24 mouse cellular contexts compared by ENCODE assay signal in the genomic region with DNA sequence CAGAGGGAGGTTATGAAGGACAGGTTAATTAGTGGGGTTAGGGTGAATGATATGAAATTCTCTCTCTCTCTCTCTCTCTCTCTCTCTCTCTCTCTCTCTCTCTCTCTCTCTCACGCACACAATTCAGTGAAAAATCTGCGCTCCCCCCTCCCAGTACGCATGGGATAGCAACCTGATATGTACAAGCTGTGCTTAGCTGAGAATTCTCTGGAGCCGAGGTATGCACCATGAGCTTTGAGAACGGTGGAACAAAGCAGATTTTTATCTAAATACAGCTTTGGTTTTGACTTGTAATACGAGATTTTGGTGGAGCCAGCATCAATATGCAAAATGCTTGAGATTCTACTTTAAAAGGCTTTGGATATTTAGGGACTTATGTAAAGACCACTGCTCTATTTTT.
DNase-seq lines count a peak whose midpoint lies in the region; ATAC-seq and TF ChIP-seq lines count a peak whose summit lies in the region.
"Had no signal": no experiment of that assay in that cellular context is flagged by ENCODE, and none has a peak within 500 bp of the region (broad histone marks: within the 10 kb centered on the region; RNA-seq: fewer than 3 reads in every experiment).

No protein-coding gene starts in this region.

- ATAC-seq in limb, embryonic 14.5 days (ENCODE audit: low FRiP score, low read depth) = no peak
- no peak for ATAC-seq in embryonic facial prominence, embryonic 12.5 days (ENCODE audit: insufficient number of reproducible peaks, insufficient read depth, low FRiP score, low TSS enrichment)
- ATAC-seq in hindbrain, embryonic 14.5 days (ENCODE audit: low FRiP score) = no peak
- ATAC-seq: forebrain, embryonic 14.5 days; forebrain, postnatal 0 days; hindbrain, embryonic 16.5 days; intestine, embryonic 15.5 days; Patski had no signal

- H3K4me3 ChIP-seq in limb, embryonic 14.5 days (replicated peaks; ENCODE audit: low read length) = no peak overlapping the region
- no peak overlapping the region for H3K4me3 ChIP-seq in limb, embryonic 10.5 days
- no peak overlapping the region for H3K4me3 ChIP-seq in embryonic facial prominence, embryonic 12.5 days
- no peak overlapping the region for H3K4me3 ChIP-seq in hindbrain, embryonic 14.5 days (replicated peaks; ENCODE audit: low read length)
- H3K4me3 ChIP-seq: embryonic facial prominence, embryonic 15.5 days; gastrocnemius, adult 2 months; hindbrain, embryonic 12.5 days; intestine, embryonic 15.5 days had no signal

- H3K4me2 ChIP-seq in limb, embryonic 14.5 days (replicated peaks; ENCODE audit: low read depth, low read length, severe bottlenecking) = no peak overlapping the region
- no peak overlapping the region for H3K4me2 ChIP-seq in embryonic facial prominence, embryonic 12.5 days (replicated peaks)
- H3K4me2 ChIP-seq in hindbrain, embryonic 14.5 days (replicated peaks) = no peak overlapping the region
- H3K4me2 ChIP-seq: embryonic facial prominence, embryonic 15.5 days; heart, embryonic 11.5 days; hindbrain, embryonic 12.5 days; intestine, embryonic 15.5 days had no signal

- TF ChIP-seq POLR2A in limb, embryonic 14.5 days (IDR thresholded peaks at IDR 0.05; ENCODE audit: borderline replicate concordance, extremely low read depth, insufficient read depth, insufficient read length) = no peak

- WGBS in limb, embryonic 14.5 days = 50% methylated on average over 6 of the region's 6 CpGs
- WGBS in limb, embryonic 10.5 days = 70% methylated on average over 6 of the region's 6 CpGs
- WGBS in embryonic facial prominence, embryonic 12.5 days = 25% methylated on average over 6 of the region's 6 CpGs
- 60% methylated on average over 6 of the region's 6 CpGs for WGBS in hindbrain, embryonic 14.5 days

- no peak overlapping the region for H3K27ac ChIP-seq in limb, embryonic 14.5 days (replicated peaks; ENCODE audit: low read depth, low read length)
- H3K27ac ChIP-seq in limb, embryonic 10.5 days = no peak overlapping the region
- 0 out of 2 replicates have a peak overlapping the region, but pooled peaks have one; percentile 30 for H3K27ac ChIP-seq in embryonic facial prominence, embryonic 12.5 days
- no peak overlapping the region for H3K27ac ChIP-seq in hindbrain, embryonic 14.5 days
- H3K27ac ChIP-seq: embryonic facial prominence, embryonic 15.5 days; gastrocnemius, adult 2 months; hindbrain, embryonic 12.5 days; intestine, embryonic 15.5 days had no signal

- H3K27me3 ChIP-seq in limb, embryonic 14.5 days (ENCODE audit: control insufficient read depth, insufficient read depth, low read length) = no peaks in the 10 kb centered on the region
- no peaks in the 10 kb centered on the region for H3K27me3 ChIP-seq in limb, embryonic 10.5 days (ENCODE audit: low read depth, poor library complexity, severe bottlenecking)
- no peaks in the 10 kb centered on the region for H3K27me3 ChIP-seq in embryonic facial prominence, embryonic 12.5 days
- no peaks in the 10 kb centered on the region for H3K27me3 ChIP-seq in hindbrain, embryonic 14.5 days (ENCODE audit: control insufficient read depth, insufficient read depth, low read length)
- H3K27me3 ChIP-seq: CH12.LX; embryonic facial prominence, embryonic 15.5 days; hindbrain, embryonic 12.5 days; intestine, embryonic 15.5 days; Patski had no signal

- no peaks in the 10 kb centered on the region for H3K9me3 ChIP-seq in limb, embryonic 14.5 days (ENCODE audit: control insufficient read depth, low read length)
- H3K9me3 ChIP-seq in limb, embryonic 10.5 days (replicated peaks) = no peaks in the 10 kb centered on the region
- H3K9me3 ChIP-seq in embryonic facial prominence, embryonic 12.5 days = no peaks in the 10 kb centered on the region
- no peaks in the 10 kb centered on the region for H3K9me3 ChIP-seq in hindbrain, embryonic 14.5 days (ENCODE audit: control insufficient read depth, low read length)
- H3K9me3 ChIP-seq: embryonic facial prominence, embryonic 15.5 days; G1E; hindbrain, embryonic 12.5 days; intestine, embryonic 15.5 days had no signal

- peaks cover 6% of the 10 kb centered on the region; the same call in 1 of the 2 replicates for H3K36me3 ChIP-seq in limb, embryonic 14.5 days (ENCODE audit: control insufficient read depth, insufficient read depth, low read length)
- peaks cover 12% of the 10 kb centered on the region for H3K36me3 ChIP-seq in limb, embryonic 10.5 days
- peaks cover 6% of the 10 kb centered on the region for H3K36me3 ChIP-seq in embryonic facial prominence, embryonic 12.5 days
- H3K36me3 ChIP-seq in hindbrain, embryonic 14.5 days (replicated peaks; ENCODE audit: control insufficient read depth, insufficient read depth) = peaks cover 6% of the 10 kb centered on the region; the same call in 1 of the 2 replicates
- H3K36me3 ChIP-seq: embryonic facial prominence, embryonic 15.5 days; intestine, embryonic 15.5 days had no signal

- DNase-seq in embryo, embryonic 10 days (ENCODE audit: low spot score) = peak; percentile 21
- DNase-seq in embryo, embryonic 10.5 days (ENCODE audit: low spot score) = no peak
- peak; percentile 14 for DNase-seq in limb, embryonic 14.5 days (ENCODE audit: low spot score)
- DNase-seq in limb, embryonic 10.5 days (ENCODE audit: low spot score) = no peak
- no peak for DNase-seq in hindbrain, embryonic 14.5 days (ENCODE audit: low spot score)
- DNase-seq in urinary bladder, postnatal 10 days (ENCODE audit: low spot score) = no peak
- DNase-seq: adrenal gland, postnatal 10 days; cerebellum, adult 11 months; cerebellum, adult 2 months; cerebellum, adult 9-11 months; cerebellum, postnatal 25 days; forebrain, postnatal 0 days; gastrocnemius, adult 2 months; gastrocnemius, postnatal 14 days had no signal

- H3K9ac ChIP-seq in limb, embryonic 14.5 days (ENCODE audit: low read depth, low read length, severe bottlenecking) = no peak overlapping the region
- no peak overlapping the region for H3K9ac ChIP-seq in embryonic facial prominence, embryonic 12.5 days
- no peak overlapping the region for H3K9ac ChIP-seq in hindbrain, embryonic 14.5 days
- H3K9ac ChIP-seq: embryonic facial prominence, embryonic 15.5 days; forebrain, postnatal 0 days; hindbrain, embryonic 12.5 days; intestine, embryonic 15.5 days had no signal

- no peaks in the 10 kb centered on the region for H3K4me1 ChIP-seq in limb, embryonic 14.5 days (ENCODE audit: control insufficient read depth, insufficient read depth, low read length)
- H3K4me1 ChIP-seq in limb, embryonic 10.5 days = peaks cover 12% of the 10 kb centered on the region
- peaks cover 16% of the 10 kb centered on the region for H3K4me1 ChIP-seq in embryonic facial prominence, embryonic 12.5 days
- no peaks in the 10 kb centered on the region for H3K4me1 ChIP-seq in hindbrain, embryonic 14.5 days (replicated peaks; ENCODE audit: control insufficient read depth, insufficient read depth, low read length)
- H3K4me1 ChIP-seq: intestine, embryonic 15.5 days had no signal

Comparison
In these comparisons a context has a peak if more than half of its experiments do, and no peak if none do; other contexts are left out.
1. DNase-seq: peak in embryo, embryonic 10 days (single experiment) and limb, embryonic 14.5 days (single experiment); none in embryo, embryonic 10.5 days (single experiment), limb, embryonic 10.5 days (single experiment), hindbrain, embryonic 14.5 days (single experiment) and urinary bladder, postnatal 10 days (single experiment).